Mouse (Mus musculus): ENCODE results near the gene D17H6S53E. TPM values are rescaled to one million over a fixed set of nuclear protein-coding genes. Genes with fewer than 3 reads are reported as not detected.
A peak's percentile ranks its signal among the peaks of the same experiment; 100 is the strongest.

Gene D17H6S53E
- polyA plus RNA-seq (2011; ENCODE audit: insufficient read depth, insufficient read length, low replicate concordance, missing spikeins), result 6.8 and 20.2 TPM in 2 replicates

- Histone ChIP-seq H3K4me3 (replicated peaks; ENCODE audit: control insufficient read depth, low read depth, low read length) (peak within 1 kb of the TSS; percentile 88), H3K4me1 (ENCODE audit: control insufficient read depth, insufficient read depth, low read length) (peaks cover 2% of the 10 kb centered on the region; the same call in 1 of the 2 replicates), H3K27ac (ENCODE audit: control insufficient read depth, insufficient read depth, low read depth, low read length, poor library complexity) (peak within 1 kb of the TSS; percentile 89)
- WGBS, result under 1% methylated on average over 36 of the region's 36 CpGs
- peak; percentile 81; the same call in 1 of the 2 replicates for TF ChIP-seq POLR2A (IDR thresholded peaks at IDR 0.05; ENCODE audit: borderline replicate concordance, control insufficient read depth, low read depth, low read length)
- no peak for TF ChIP-seq CTCF (IDR thresholded peaks at IDR 0.05; ENCODE audit: control insufficient read depth, insufficient read depth, low read length)
Observed at GRCm38 (mm10) chr17:35126206-35126611, at the start of gene D17H6S53E. Gene D17H6S53E, plus strand, starts transcription at chr17:35126373.

GRCm38 (mm10) chr17:35076507-35077176 lies 49.5 kb upstream of the D17H6S53E start, which contains the start of gene Ly6g6e:
Gene Ly6g6e, plus strand, starts transcription at chr17:35076902.
- 63% methylated on average over 10 of the region's 10 CpGs for WGBS

GRCm38 (mm10) chr17:35077285-35077684 lies 48.9 kb upstream of the D17H6S53E start:
- Histone ChIP-seq H3K27ac (ENCODE audit: control insufficient read depth, insufficient read depth, low read depth, low read length, poor library complexity) (no peak overlapping the region), H3K4me1 (ENCODE audit: control insufficient read depth, insufficient read depth, low read length) (peaks cover 5% of the 10 kb centered on the region; the same call in 1 of the 2 replicates), H3K4me3 (replicated peaks; ENCODE audit: control insufficient read depth, low read depth, low read length) (no peak overlapping the region)
- 11% methylated on average over 2 of the region's 2 CpGs for WGBS
- TF ChIP-seq POLR2A (IDR thresholded peaks at IDR 0.05; ENCODE audit: borderline replicate concordance, control insufficient read depth, low read depth, low read length) (no peak), CTCF (IDR thresholded peaks at IDR 0.05; ENCODE audit: control insufficient read depth, insufficient read depth, low read length) (no peak)

More at GRCm38 (mm10) chr17:35076507-35077176, 49.5 kb upstream of the D17H6S53E start, which contains the start of gene Ly6g6e:
- H3K4me3 ChIP-seq (replicated peaks; ENCODE audit: control insufficient read depth, low read depth, low read length), result peak within 1 kb of the TSS; percentile 4
- peaks cover 5% of the 10 kb centered on the region; the same call in 1 of the 2 replicates for H3K4me1 ChIP-seq (ENCODE audit: control insufficient read depth, insufficient read depth, low read length)
- TF ChIP-seq POLR2A (IDR thresholded peaks at IDR 0.05; ENCODE audit: borderline replicate concordance, control insufficient read depth, low read depth, low read length), result no peak
- TF ChIP-seq CTCF (IDR thresholded peaks at IDR 0.05; ENCODE audit: control insufficient read depth, insufficient read depth, low read length), result no peak
- H3K27ac ChIP-seq (ENCODE audit: control insufficient read depth, insufficient read depth, low read depth, low read length, poor library complexity), result no peak within 1 kb of the TSS

GRCm38 (mm10) chr17:35077786-35078233 lies 48.4 kb upstream of the D17H6S53E start, which contains the start of gene Ly6g6d:
Gene Ly6g6d, minus strand, starts transcription at chr17:35078065.
- H3K4me1 ChIP-seq (ENCODE audit: control insufficient read depth, insufficient read depth, low read length), result peaks cover 5% of the 10 kb centered on the region; the same call in 1 of the 2 replicates
- peak within 1 kb of the TSS; percentile 4 for H3K4me3 ChIP-seq (replicated peaks; ENCODE audit: control insufficient read depth, low read depth, low read length)
- 0 out of 2 replicates have a peak, but pooled peaks have one; percentile 27 for TF ChIP-seq POLR2A (IDR thresholded peaks at IDR 0.05; ENCODE audit: borderline replicate concordance, control insufficient read depth, low read depth, low read length)
- TF ChIP-seq CTCF (IDR thresholded peaks at IDR 0.05; ENCODE audit: control insufficient read depth, insufficient read depth, low read length), result peak; percentile 60
- WGBS, result 4% methylated on average over 14 of the region's 14 CpGs
- no peak within 1 kb of the TSS for H3K27ac ChIP-seq (ENCODE audit: control insufficient read depth, insufficient read depth, low read depth, low read length, poor library complexity)

GRCm38 (mm10) chr17:35079778-35080177 lies 46.4 kb upstream of the D17H6S53E start:
- 39% methylated on average over 9 of the region's 9 CpGs for WGBS
- H3K4me1 ChIP-seq (ENCODE audit: control insufficient read depth, insufficient read depth, low read length), result peaks cover 5% of the 10 kb centered on the region; the same call in 1 of the 2 replicates

DNA sequence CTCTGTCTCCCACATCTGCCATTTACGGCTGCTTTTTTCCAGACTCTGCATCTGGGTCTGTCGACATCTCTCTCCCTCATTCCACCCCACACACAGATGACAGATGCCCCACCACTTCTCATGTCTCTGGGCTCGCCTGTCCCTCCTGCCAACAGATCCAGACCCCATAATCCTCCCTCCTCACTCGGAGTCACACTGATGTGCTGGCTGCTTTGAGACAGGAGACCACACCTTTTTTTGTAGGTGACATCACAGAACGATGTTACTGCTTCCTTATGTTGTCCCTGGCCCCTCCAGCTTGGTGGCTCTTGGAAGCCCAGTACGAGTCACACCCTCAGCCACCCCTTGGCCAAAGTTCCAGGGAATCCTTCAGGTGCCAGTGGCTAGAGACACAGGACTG lies 45.9 kb upstream of the D17H6S53E start:
- peak overlapping the region; percentile 2; the same call in 1 of the 2 replicates for H3K27ac ChIP-seq (ENCODE audit: control insufficient read depth, insufficient read depth, low read depth, low read length, poor library complexity)
- H3K4me1 ChIP-seq (ENCODE audit: control insufficient read depth, insufficient read depth, low read length), result peaks cover 5% of the 10 kb centered on the region; the same call in 1 of the 2 replicates
- no peak overlapping the region for H3K4me3 ChIP-seq (replicated peaks; ENCODE audit: control insufficient read depth, low read depth, low read length)
- 51% methylated on average over 6 of the region's 6 CpGs for WGBS
- no peak for TF ChIP-seq POLR2A (IDR thresholded peaks at IDR 0.05; ENCODE audit: borderline replicate concordance, control insufficient read depth, low read depth, low read length)
- no peak for TF ChIP-seq CTCF (IDR thresholded peaks at IDR 0.05; ENCODE audit: control insufficient read depth, insufficient read depth, low read length)

More at GRCm38 (mm10) chr17:35079778-35080177, 46.4 kb upstream of the D17H6S53E start:
- Histone ChIP-seq H3K4me3 (replicated peaks; ENCODE audit: control insufficient read depth, low read depth, low read length) (no peak overlapping the region), H3K27ac (ENCODE audit: control insufficient read depth, insufficient read depth, low read depth, low read length, poor library complexity) (peak overlapping the region; percentile 50; the same call in 1 of the 2 replicates)
- TF ChIP-seq POLR2A (IDR thresholded peaks at IDR 0.05; ENCODE audit: borderline replicate concordance, control insufficient read depth, low read depth, low read length), result no peak
- TF ChIP-seq CTCF (IDR thresholded peaks at IDR 0.05; ENCODE audit: control insufficient read depth, insufficient read depth, low read length), result peak; percentile 12; the same call in 1 of the 2 replicates

GRCm38 (mm10) chr17:35080710-35081109 lies 45.5 kb upstream of the D17H6S53E start:
- no peak overlapping the region for H3K27ac ChIP-seq (ENCODE audit: control insufficient read depth, insufficient read depth, low read depth, low read length, poor library complexity)
- peaks cover 5% of the 10 kb centered on the region; the same call in 1 of the 2 replicates for H3K4me1 ChIP-seq (ENCODE audit: control insufficient read depth, insufficient read depth, low read length)
- no peak overlapping the region for H3K4me3 ChIP-seq (replicated peaks; ENCODE audit: control insufficient read depth, low read depth, low read length)
- TF ChIP-seq POLR2A (IDR thresholded peaks at IDR 0.05; ENCODE audit: borderline replicate concordance, control insufficient read depth, low read depth, low read length) (no peak), CTCF (IDR thresholded peaks at IDR 0.05; ENCODE audit: control insufficient read depth, insufficient read depth, low read length) (no peak)
- WGBS, result 86% methylated on average over 4 of the region's 4 CpGs

All from bone marrow, adult 2 months (tissue).